8 mouse cellular contexts compared by ENCODE assay signal in genomic region chr13:99513990-99514389, GRCm38 (mm10). TPM values are rescaled to one million over a fixed set of nuclear protein-coding genes. Genes with fewer than 3 reads are reported as not detected.
DNase-seq lines count a peak whose midpoint lies in the region; ATAC-seq and TF ChIP-seq lines count a peak whose summit lies in the region.

No protein-coding gene starts in this region.

- TF ChIP-seq EP300 in stomach, postnatal 0 days (optimal IDR thresholded peaks at IDR 0.05), result no peak

- no peak overlapping the region for H3K9ac ChIP-seq in kidney, embryonic 16.5 days (replicated peaks; ENCODE audit: low read length)
- peak overlapping the region; percentile 95 for H3K9ac ChIP-seq in forebrain, postnatal 0 days
- H3K9ac ChIP-seq in limb, embryonic 12.5 days (replicated peaks), result no peak overlapping the region
- no peak overlapping the region for H3K9ac ChIP-seq in stomach, postnatal 0 days (ENCODE audit: low read length)

- DNase-seq in kidney, adult 9 months, result no peak
- DNase-seq in cerebellum, adult 2 months, result peak; percentile 59 to 66
- peak; percentile 80 for DNase-seq in forebrain, postnatal 0 days
- peak; percentile 25 for DNase-seq in stomach, postnatal 0 days (ENCODE audit: low spot score)
- no peak for DNase-seq in left cerebral cortex, postnatal 10 days (ENCODE audit: extremely low spot score in 1 of 2, low spot score in 2 of 2)

- no peak for ATAC-seq in kidney, embryonic 16.5 days (ENCODE audit: low FRiP score, low TSS enrichment)
- no peak for ATAC-seq in forebrain, postnatal 0 days
- ATAC-seq in limb, embryonic 12.5 days (ENCODE audit: insufficient number of reproducible peaks, insufficient read depth, low FRiP score, low TSS enrichment, low read depth), result no peak
- no peak for ATAC-seq in stomach, postnatal 0 days (ENCODE audit: low FRiP score, low TSS enrichment)
- no peak for ATAC-seq in megakaryocyte, adult 5-6 weeks (ENCODE audit: poor library complexity, severe bottlenecking)

- peak overlapping the region; percentile 96 for H3K4me2 ChIP-seq in kidney, embryonic 16.5 days (replicated peaks; ENCODE audit: low read depth, low read length)
- peak overlapping the region; percentile 79 for H3K4me2 ChIP-seq in forebrain, postnatal 0 days (ENCODE audit: low read depth)
- peak overlapping the region; percentile 94 for H3K4me2 ChIP-seq in limb, embryonic 12.5 days
- peak overlapping the region; percentile 90 for H3K4me2 ChIP-seq in stomach, postnatal 0 days (replicated peaks; ENCODE audit: low read depth)

- peaks cover 29% of the 10 kb centered on the region for H3K4me1 ChIP-seq in kidney, embryonic 16.5 days (ENCODE audit: insufficient read depth, low read length)
- peaks cover 8% of the 10 kb centered on the region for H3K4me1 ChIP-seq in cerebellum, adult 2 months (ENCODE audit: control insufficient read depth, insufficient read depth, low read length)
- H3K4me1 ChIP-seq in forebrain, postnatal 0 days (ENCODE audit: insufficient read depth), result peaks cover 23% of the 10 kb centered on the region
- H3K4me1 ChIP-seq in limb, embryonic 12.5 days (replicated peaks), result peaks cover 25% of the 10 kb centered on the region
- 0 out of 2 replicates have a peak, but pooled peaks cover 3% of the 10 kb centered on the region for H3K4me1 ChIP-seq in stomach, postnatal 0 days (replicated peaks; ENCODE audit: control insufficient read depth, insufficient read depth)

- H3K27me3 ChIP-seq in kidney, embryonic 16.5 days (ENCODE audit: insufficient read depth, low read length), result no peaks in the 10 kb centered on the region
- no peaks in the 10 kb centered on the region for H3K27me3 ChIP-seq in cerebellum, adult 2 months (ENCODE audit: control insufficient read depth, insufficient read depth, low read length)
- no peaks in the 10 kb centered on the region for H3K27me3 ChIP-seq in forebrain, postnatal 0 days (ENCODE audit: insufficient read depth, low read length)
- no peaks in the 10 kb centered on the region for H3K27me3 ChIP-seq in limb, embryonic 12.5 days
- H3K27me3 ChIP-seq in stomach, postnatal 0 days (ENCODE audit: control insufficient read depth, insufficient read depth, low read length), result no peaks in the 10 kb centered on the region

- no peaks in the 10 kb centered on the region for H3K9me3 ChIP-seq in kidney, embryonic 16.5 days (ENCODE audit: low read length)
- no peaks in the 10 kb centered on the region for H3K9me3 ChIP-seq in forebrain, postnatal 0 days (ENCODE audit: low read length)
- no peaks in the 10 kb centered on the region for H3K9me3 ChIP-seq in limb, embryonic 12.5 days
- H3K9me3 ChIP-seq in stomach, postnatal 0 days (ENCODE audit: control insufficient read depth, low read length), result no peaks in the 10 kb centered on the region

- WGBS in kidney, embryonic 16.5 days, result 25% methylated on average over 10 of the region's 10 CpGs
- 3% methylated on average over 10 of the region's 10 CpGs for WGBS in cerebellum, adult 2 months
- 6% methylated on average over 10 of the region's 10 CpGs for WGBS in forebrain, postnatal 0 days
- 38% methylated on average over 10 of the region's 10 CpGs for WGBS in limb, embryonic 12.5 days
- WGBS in stomach, postnatal 0 days, result 13% methylated on average over 10 of the region's 10 CpGs

- TF ChIP-seq CTCF in cerebellum, adult 2 months (IDR thresholded peaks at IDR 0.05; ENCODE audit: borderline replicate concordance, insufficient read depth, low read depth, low read length), result no peak
- TF ChIP-seq CTCF in forebrain, postnatal 0 days (IDR thresholded peaks at IDR 0.05; ENCODE audit: low read depth), result no peak
- no peak for TF ChIP-seq CTCF in stomach, postnatal 0 days (IDR thresholded peaks at IDR 0.05; ENCODE audit: low read depth)

- no peaks in the 10 kb centered on the region for H3K36me3 ChIP-seq in kidney, embryonic 16.5 days (ENCODE audit: insufficient read depth, low read length)
- H3K36me3 ChIP-seq in forebrain, postnatal 0 days (ENCODE audit: insufficient read depth), result peaks cover 2% of the 10 kb centered on the region; the same call in 1 of the 2 replicates
- no peaks in the 10 kb centered on the region for H3K36me3 ChIP-seq in limb, embryonic 12.5 days
- H3K36me3 ChIP-seq in stomach, postnatal 0 days (ENCODE audit: control insufficient read depth, insufficient read depth, low read length), result no peaks in the 10 kb centered on the region

- intact Hi-C loops in left cerebral cortex, postnatal 10 days (cut with DNase I), result loop anchor here (5.0 to 10.0 kb wide), 2 partner anchors 131 to 137 kb away; no protein-coding TSS in a partner anchor

- H3K27ac ChIP-seq in kidney, embryonic 16.5 days (ENCODE audit: low read length), result no peak overlapping the region
- peak overlapping the region; percentile 22 for H3K27ac ChIP-seq in cerebellum, adult 2 months (ENCODE audit: insufficient read depth, low read length)
- peak overlapping the region; percentile 98 for H3K27ac ChIP-seq in forebrain, postnatal 0 days (ENCODE audit: low read depth, low read length)
- H3K27ac ChIP-seq in limb, embryonic 12.5 days, result no peak overlapping the region
- H3K27ac ChIP-seq in stomach, postnatal 0 days (replicated peaks), result peak overlapping the region; percentile 49; the same call in 1 of the 2 replicates

- TF ChIP-seq POLR2A in cerebellum, adult 2 months (IDR thresholded peaks at IDR 0.05; ENCODE audit: borderline replicate concordance, insufficient read depth, low read length), result no peak

- H3K4me3 ChIP-seq in kidney, embryonic 16.5 days (ENCODE audit: low read length), result peak overlapping the region; percentile 77; the same call in 1 of the 2 replicates
- H3K4me3 ChIP-seq in cerebellum, adult 2 months (replicated peaks; ENCODE audit: insufficient read depth, low read depth, low read length), result peak overlapping the region; percentile 84
- H3K4me3 ChIP-seq in forebrain, postnatal 0 days (ENCODE audit: low read depth, low read length), result peak overlapping the region; percentile 80
- peak overlapping the region; percentile 25 for H3K4me3 ChIP-seq in limb, embryonic 12.5 days (replicated peaks)
- H3K4me3 ChIP-seq in stomach, postnatal 0 days (ENCODE audit: low read depth, low read length), result peak overlapping the region; percentile 72; the same call in 1 of the 2 replicates

RNA-seq across cellular contexts. Expression of gene Map1b, which starts 2.4 kb away (rescaled TPM):
- polyA plus RNA-seq in kidney, embryonic 16.5 days (2015; fragmentation: Nextera tagmentation; extraction: Ambion mirVana), result 48.2 and 58.4 TPM in 2 replicates
- 155 and 166 TPM in 2 replicates for polyA plus RNA-seq in cerebellum, adult 2 months (2012; rRNA removed)
- total RNA-seq in forebrain, postnatal 0 days (2014; rRNA removed), result 589 and 781 TPM in 2 replicates
- polyA plus RNA-seq in forebrain, postnatal 0 days (2015; fragmentation: Nextera tagmentation; extraction: Ambion mirVana), result 1,169 and 2,082 TPM in 2 replicates
- 118 and 137 TPM in 2 replicates for polyA plus RNA-seq in limb, embryonic 12.5 days (2016; fragmentation: Nextera tagmentation; extraction: Ambion mirVana)
- 54.1 and 63.8 TPM in 2 replicates for polyA plus RNA-seq in stomach, postnatal 0 days (2015; fragmentation: Nextera tagmentation; extraction: Ambion mirVana)
- total RNA-seq in megakaryocyte, adult 5-6 weeks (2015), result 0.07 TPM in 2 replicates
- 0.11 TPM in 1 of 2 replicates, not detected in the other for total RNA-seq in megakaryocyte, adult 5-6 weeks (2017)
- 1,000 to 10,000 TPM; 1,022 to 1,154 TPM for total RNA-seq in left cerebral cortex, postnatal 10 days (2021)

Comparison
In these comparisons a context has a peak if more than half of its experiments do, and no peak if none do; other contexts are left out.
1. H3K27ac ChIP-seq: peak in cerebellum, adult 2 months (single experiment), forebrain, postnatal 0 days (single experiment) and stomach, postnatal 0 days (single experiment); none in kidney, embryonic 16.5 days (single experiment) and limb, embryonic 12.5 days (single experiment).
2. H3K4me3 ChIP-seq: peak in every context shown above with its lines; median percentile 84 in cerebellum, adult 2 months; 80 in forebrain, postnatal 0 days; 77 in kidney, embryonic 16.5 days; 72 in stomach, postnatal 0 days; 25 in limb, embryonic 12.5 days.
3. DNase-seq: peak in cerebellum, adult 2 months (2 of 2), forebrain, postnatal 0 days (single experiment) and stomach, postnatal 0 days (single experiment); none in kidney, adult 9 months (single experiment) and left cerebral cortex, postnatal 10 days (0 of 2).
4. Peak in every context shown above with its lines, with median percentiles within 50 percentile points of each other: H3K4me2 ChIP-seq.